Mouse (Mus musculus) CH12.LX (cell line): Measurements from ENCODE around the gene Mslnl.
"Not testable (repeated sequence)": the region's sequence is repeated elsewhere in the genome, so short reads cannot be mapped to it uniquely, and the experiment has no call there.

ENCODE experiments used
- BHLHE40 ChIP-seq: IDR thresholded peaks from 2 replicates; pipeline ENCODE4 v1.6.1; 2011; ENCODE audit warnings: mild to moderate bottlenecking, low read depth, low read length, improper control_type of control experiment
- CTCF ChIP-seq, 2 experiments: IDR thresholded peaks in 1 of 2; conservative IDR thresholded peaks in 1 of 2; 2 replicates each; pipeline ENCODE4 v1.5.1; 2011 to 2012; ENCODE audit warnings: low read depth in 2 of 2, low read length in 2 of 2, improper control_type of control experiment in 1 of 2, inconsistent platforms in 1 of 2, mild to moderate bottlenecking in 1 of 2, moderate library complexity in 1 of 2
- EP300 ChIP-seq: IDR thresholded peaks from 2 replicates; pipeline ENCODE4 v1.6.1; 2011; ENCODE audit warnings: low read length, improper control_type of control experiment
- HCFC1 ChIP-seq: IDR thresholded peaks from 2 replicates; pipeline ENCODE4 v1.6.1; 2012; ENCODE audit warnings: low read depth, mild to moderate bottlenecking, inconsistent platforms, low read length, improper control_type of control experiment
- JUN ChIP-seq: IDR thresholded peaks from 2 replicates; pipeline ENCODE4 v1.6.1; 2011; ENCODE audit warnings: low read depth, mild to moderate bottlenecking, low read length, improper control_type of control experiment, moderate library complexity; ENCODE audit not compliant: insufficient read depth
- KAT2A ChIP-seq: IDR thresholded peaks from 2 replicates; pipeline ENCODE4 v1.6.1; 2012; ENCODE audit warnings: low read length, improper control_type of control experiment, inconsistent platforms; ENCODE audit not compliant: insufficient replicate concordance
- RAD21 ChIP-seq: IDR thresholded peaks from 2 replicates; pipeline ENCODE4 v1.6.1; 2011; ENCODE audit warnings: low read depth, mild to moderate bottlenecking, low read length, improper control_type of control experiment, moderate library complexity
- TCF12 ChIP-seq: IDR thresholded peaks from 2 replicates; pipeline ENCODE4 v1.6.1; 2014; ENCODE audit warnings: low read depth, mild to moderate bottlenecking, inconsistent platforms, low read length, improper control_type of control experiment

- TF ChIP-seq BHLHE40; JUN; CTCF (conservative IDR thresholded peaks at IDR 0.05 in 1 of 2, IDR thresholded peaks at IDR 0.05 in 1 of 2; ENCODE audit: low read depth in 2 of 2, low read length in 2 of 2); HCFC1; RAD21; TCF12; EP300; KAT2A: not testable (repeated sequence)
Measured at GRCm38 (mm10) chr17:25741471-25741870, 5.6 kb downstream of the Mslnl start.
